Mouse (Mus musculus) gastrocnemius, postnatal 25 days (tissue): Measurements from ENCODE around the gene Tcp11l2. TPM values are rescaled to one million over a fixed set of nuclear protein-coding genes. Genes with fewer than 3 reads are reported as not detected.

Source experiments
- DNase-seq: peaks from one replicate; pipeline ENCODE4 v3.0.0; 2022
- total RNA-seq, 2 experiments: library from RNA; stranded (reverse); gene quantifications; 1 replicate in 1 of 2; 2 replicates in 1 of 2; pipeline ENCODE4 v1.2.3; 2021

Tcp11l2 gene
- total RNA-seq, 2 experiments from 2014 or later = 39.2 to 47.0 TPM

- no peak for DNase-seq
Measured at GRCm38 (mm10) chr10:84556120-84556519, 20.3 kb upstream of the Tcp11l2 start.

- no peak for DNase-seq
Measured at GRCm38 (mm10) chr10:84558511-84558910, 17.9 kb upstream of the Tcp11l2 start.

GRCm38 (mm10) chr10:84559986-84560385 lies 16.4 kb upstream of the Tcp11l2 start:
- DNase-seq = peak; percentile 79

DNA sequence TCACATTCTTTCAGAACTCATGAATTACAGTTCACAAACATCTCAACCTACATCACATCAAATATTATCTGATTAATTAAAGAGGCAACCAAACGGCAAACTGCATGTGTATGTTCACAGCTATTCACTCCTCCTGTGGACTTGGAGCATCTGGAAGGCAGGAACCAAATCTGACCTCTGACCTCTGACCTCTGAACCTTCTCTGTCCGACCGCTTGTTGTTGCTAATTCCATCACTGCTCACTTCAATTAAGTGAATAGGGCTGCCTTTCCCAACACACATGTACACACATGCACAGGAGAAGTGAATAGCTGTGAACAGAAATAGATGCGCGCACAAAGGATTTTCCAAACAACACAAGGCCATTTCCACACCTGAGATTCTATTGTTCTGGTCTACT lies 14.3 kb upstream of the Tcp11l2 start:
- no peak for DNase-seq

- DNase-seq = no peak
Measured at GRCm38 (mm10) chr10:84562567-84563554, 13.6 kb upstream of the Tcp11l2 start.

GRCm38 (mm10) chr10:84564427-84564826 lies 12.0 kb upstream of the Tcp11l2 start:
- DNase-seq = no peak

DNA sequence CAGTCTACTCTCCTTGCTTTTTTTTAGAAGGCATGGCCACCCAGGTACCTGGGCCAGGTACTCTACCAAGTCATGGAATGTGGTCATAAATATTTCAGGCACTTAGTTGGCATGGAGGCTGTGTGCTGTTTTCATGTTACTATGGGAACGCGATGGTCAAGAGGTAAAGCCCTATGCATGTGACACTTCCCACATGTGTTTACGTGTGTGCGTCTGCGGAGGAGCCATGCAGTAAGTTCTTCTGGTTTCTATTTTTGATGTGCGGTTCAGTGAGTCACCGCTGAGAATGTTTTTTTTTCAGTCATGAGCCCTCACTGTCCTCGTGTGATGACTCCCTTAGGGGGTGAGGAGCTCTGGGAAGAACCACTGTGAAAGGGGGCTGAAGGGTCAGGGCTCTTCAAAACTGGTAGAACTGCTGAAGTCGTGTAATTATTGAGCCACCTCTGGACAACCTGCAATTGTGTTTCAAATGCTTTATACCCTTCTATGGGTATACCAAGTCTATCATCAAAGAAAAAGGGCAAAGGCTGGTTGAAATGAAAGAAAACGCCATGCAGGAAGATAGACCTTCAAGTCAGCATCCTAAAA lies 5.3 kb upstream of the Tcp11l2 start:
- no peak for DNase-seq

GRCm38 (mm10) chr10:84573671-84574420 lies 2.6 kb upstream of the Tcp11l2 start:
- DNase-seq = no peak

GRCm38 (mm10) chr10:84576029-84576394 lies 414 bp upstream of the Tcp11l2 start:
- DNase-seq = no peak

- peak; percentile 84 for DNase-seq
Measured at GRCm38 (mm10) chr10:84577071-84577727, 773 bp downstream of the Tcp11l2 start.

GRCm38 (mm10) chr10:84578738-84579137 lies 2.3 kb downstream of the Tcp11l2 start:
- no peak for DNase-seq

GRCm38 (mm10) chr10:84579527-84579926 lies 3.1 kb downstream of the Tcp11l2 start:
- DNase-seq = no peak

DNA sequence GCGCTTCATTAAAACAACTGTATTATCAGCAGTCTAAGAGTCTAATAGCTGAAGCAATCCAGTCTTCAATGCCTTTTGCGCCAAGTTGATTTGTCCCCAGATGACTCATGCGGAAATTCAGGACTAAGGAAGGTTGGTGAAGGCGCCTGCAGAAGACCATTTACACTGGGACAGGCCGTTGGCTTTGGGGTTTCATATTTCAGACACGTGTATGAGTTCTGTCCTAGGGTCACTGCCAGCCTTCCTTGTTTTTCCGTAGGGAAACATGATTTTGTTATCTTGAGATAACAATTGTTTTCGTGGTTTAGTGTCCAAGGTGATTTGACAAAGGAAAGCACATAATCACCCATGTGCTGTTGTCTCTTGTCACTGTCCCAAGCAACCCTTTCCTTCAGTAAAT lies 4.8 kb downstream of the Tcp11l2 start:
- DNase-seq = no peak

DNA sequence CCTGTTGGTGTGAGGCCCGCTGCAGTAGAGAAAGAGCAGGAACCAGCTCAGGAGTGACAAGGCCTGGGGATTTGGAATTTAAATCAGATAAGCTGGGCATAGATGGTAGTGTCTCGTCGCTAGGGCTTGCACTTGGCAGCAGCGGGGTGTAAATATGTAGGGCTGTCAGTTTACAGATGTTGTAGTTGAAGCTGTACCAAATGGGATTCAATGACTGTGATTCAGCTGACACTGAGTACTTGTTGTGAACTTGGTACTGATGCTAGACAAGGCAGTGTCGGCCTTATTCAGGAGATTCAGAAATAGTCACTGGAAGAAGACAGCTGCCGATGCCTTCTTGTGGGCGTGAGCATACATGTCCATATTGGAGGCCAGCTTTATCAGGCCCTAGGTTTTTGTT lies 5.8 kb downstream of the Tcp11l2 start:
- DNase-seq = peak; percentile 34

DNA sequence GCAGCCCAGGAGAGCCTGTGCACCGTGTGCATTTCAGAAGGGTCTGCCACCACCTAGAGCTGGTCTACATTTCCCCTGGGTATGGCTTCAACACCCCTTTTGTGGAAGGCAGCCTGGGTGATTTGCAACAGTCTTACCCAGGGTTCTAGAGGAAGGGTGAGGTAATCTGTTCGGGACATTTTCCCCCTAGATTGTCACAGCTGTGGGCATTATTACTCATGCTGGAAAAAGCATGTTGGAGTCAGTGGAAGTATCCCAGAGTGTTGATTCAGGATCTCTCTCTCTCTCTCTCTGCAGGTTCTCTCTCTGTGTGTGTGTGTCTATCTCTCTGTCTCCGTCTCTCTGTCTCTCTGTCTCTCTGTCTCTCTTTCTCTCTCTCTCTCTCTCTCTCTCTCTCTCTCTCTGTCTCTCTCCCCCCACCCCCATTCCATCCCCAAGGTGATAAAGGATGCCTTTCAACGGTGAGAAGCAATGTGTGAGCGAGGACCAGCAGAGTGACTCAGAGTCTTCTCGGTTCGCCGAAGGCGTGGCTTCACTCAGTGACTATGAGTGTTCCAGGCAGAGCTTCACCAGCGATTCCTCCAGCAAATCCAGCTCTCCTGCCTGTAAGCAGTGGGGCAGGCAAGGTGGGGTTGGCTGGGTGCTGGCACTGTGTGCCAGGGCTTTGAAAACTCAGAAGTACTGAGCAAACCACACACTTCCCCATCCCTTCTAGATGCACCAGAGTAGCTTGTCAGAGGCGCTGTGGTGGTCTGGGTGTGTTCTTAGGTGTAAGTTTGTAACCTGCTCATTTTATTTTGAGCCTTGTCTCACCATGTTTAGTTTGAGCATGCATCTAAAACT lies 8.2 kb downstream of the Tcp11l2 start:
- DNase-seq = no peak

GRCm38 (mm10) chr10:84585294-84585650 lies 8.8 kb downstream of the Tcp11l2 start:
- DNase-seq = no peak

DNA sequence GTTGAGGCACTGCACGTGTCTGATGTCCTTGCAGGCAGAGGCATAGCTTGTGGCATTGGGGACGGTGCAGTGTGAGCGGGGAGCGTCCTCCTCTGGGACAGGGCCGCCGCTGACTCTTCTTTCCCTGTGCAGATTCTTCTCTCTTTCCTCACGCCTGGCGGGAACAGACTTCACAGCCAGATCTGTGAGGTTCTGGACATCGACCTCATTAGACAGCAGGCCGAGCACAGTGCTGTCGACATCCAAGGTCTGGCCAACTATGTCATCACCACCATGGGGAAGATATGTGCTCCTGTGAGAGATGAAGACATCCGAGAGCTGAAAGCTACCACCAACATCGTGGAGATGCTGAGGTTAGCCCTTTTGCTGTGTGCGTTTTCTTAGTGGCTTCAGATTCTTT lies 14.5 kb downstream of the Tcp11l2 start:
- DNase-seq = no peak

GRCm38 (mm10) chr10:84591640-84592148 lies 15.3 kb downstream of the Tcp11l2 start:
- DNase-seq = no peak

DNA sequence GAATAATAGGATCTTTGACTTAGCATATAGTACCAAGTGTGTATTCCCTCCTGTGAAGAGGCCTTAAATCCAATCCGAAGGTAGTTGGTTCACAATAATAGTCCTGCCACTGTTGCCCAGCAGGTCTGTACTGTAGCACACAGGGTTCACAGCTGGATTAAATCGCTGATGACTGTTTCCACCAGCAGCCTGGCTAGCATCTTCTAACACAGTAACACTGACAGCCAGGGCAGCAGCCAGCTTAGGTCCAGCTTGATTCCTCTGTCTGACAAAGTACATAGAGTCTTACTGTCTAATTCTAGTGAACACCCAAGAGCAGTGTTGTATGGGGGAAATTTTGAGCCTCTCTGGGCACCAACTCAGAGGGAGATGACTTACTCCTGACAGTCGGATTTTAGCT lies 16.3 kb downstream of the Tcp11l2 start:
- DNase-seq = no peak

DNA sequence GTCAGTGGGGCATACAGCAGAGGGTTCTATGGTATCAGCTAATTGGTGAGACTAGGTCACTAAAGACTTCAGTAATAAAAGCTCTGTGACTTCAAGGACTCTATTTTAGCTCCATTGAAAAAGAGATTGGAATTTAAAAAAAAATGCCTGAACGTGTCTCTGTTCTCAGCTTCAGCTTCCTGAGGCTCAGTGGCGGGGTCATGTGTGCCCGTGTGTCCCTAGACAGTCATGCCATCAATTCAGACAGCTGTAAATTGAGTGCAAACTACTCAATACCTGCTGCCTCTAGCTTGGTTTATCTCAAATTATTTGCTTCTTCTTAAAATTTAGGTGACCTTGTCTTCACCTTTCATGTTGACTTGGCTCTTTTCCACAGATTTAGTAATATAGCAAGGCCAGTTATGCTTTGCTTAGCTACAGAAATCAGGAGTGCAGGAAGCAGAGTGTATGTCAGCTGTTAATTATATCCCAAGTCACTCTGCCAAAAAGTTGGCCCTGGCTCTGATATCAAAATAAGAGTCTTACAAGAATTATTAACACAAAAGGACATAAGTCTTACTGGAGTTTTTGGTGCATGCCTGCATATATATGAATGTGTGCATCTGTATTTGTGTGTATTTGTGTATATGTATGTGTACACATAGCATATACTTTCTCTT lies 20.8 kb downstream of the Tcp11l2 start:
- no peak for DNase-seq

DNA sequence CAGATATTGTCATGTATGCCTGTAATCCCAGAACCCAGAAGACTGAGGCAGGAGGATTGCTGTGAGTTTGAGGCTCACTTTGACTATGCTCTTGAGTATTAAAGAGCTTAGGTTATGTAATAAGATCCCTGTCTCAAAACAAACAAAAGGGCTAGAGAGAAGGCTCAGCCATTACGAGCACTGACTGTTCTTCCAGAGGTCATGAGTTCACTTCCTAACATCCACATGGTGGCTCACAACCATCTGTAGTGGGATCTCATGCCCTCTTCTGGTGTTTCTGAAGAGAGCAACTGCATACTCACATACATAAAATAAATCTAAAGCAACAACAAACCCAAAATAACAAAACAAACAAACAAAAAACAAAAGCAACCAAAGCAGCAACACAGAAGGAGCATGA lies 21.7 kb downstream of the Tcp11l2 start:
- no peak for DNase-seq
